Mouse (Mus musculus): ENCODE results near the gene Rnf141.

Rnf141 gene

GRCm38 (mm10) chr7:110833024-110833423, 11.2 kb downstream of the Rnf141 start:
- no peak for DNase-seq (ENCODE audit: low spot score)

GRCm38 (mm10) chr7:110823995-110824953, 20.0 kb downstream of the Rnf141 start:
- no peak for DNase-seq (ENCODE audit: low spot score)

- no peak for DNase-seq (ENCODE audit: low spot score)
Observed at GRCm38 (mm10) chr7:110823593-110823992, 20.7 kb downstream of the Rnf141 start.

GRCm38 (mm10) chr7:110823076-110823475, 21.2 kb downstream of the Rnf141 start:
- no peak for DNase-seq (ENCODE audit: low spot score)

GRCm38 (mm10) chr7:110822055-110822454, 22.2 kb downstream of the Rnf141 start:
- DNase-seq (ENCODE audit: low spot score), result no peak

GRCm38 (mm10) chr7:110821653-110822052, 22.6 kb downstream of the Rnf141 start:
- DNase-seq (ENCODE audit: low spot score), result no peak

GRCm38 (mm10) chr7:110821068-110821467, 23.2 kb downstream of the Rnf141 start:
- no peak for DNase-seq (ENCODE audit: low spot score)

- peak; percentile 61 for DNase-seq (ENCODE audit: low spot score)
Observed at GRCm38 (mm10) chr7:110818787-110819350, 25.4 kb downstream of the Rnf141 start.

GRCm38 (mm10) chr7:110818206-110818605, 26.1 kb downstream of the Rnf141 start:
- DNase-seq (ENCODE audit: low spot score), result no peak

- DNase-seq (ENCODE audit: low spot score), result peak; percentile 68
Observed at GRCm38 (mm10) chr7:110816037-110816436, 28.2 kb downstream of the Rnf141 start.

- DNase-seq (ENCODE audit: low spot score), result no peak
Observed at GRCm38 (mm10) chr7:110813983-110814382, 30.3 kb downstream of the Rnf141 start.

GRCm38 (mm10) chr7:110811529-110811928, 32.7 kb downstream of the Rnf141 start:
- DNase-seq (ENCODE audit: low spot score), result no peak

- no peak for DNase-seq (ENCODE audit: low spot score)
Observed at GRCm38 (mm10) chr7:110810995-110811394, 33.3 kb downstream of the Rnf141 start.

GRCm38 (mm10) chr7:110809585-110810557, 34.4 kb downstream of the Rnf141 start:
- no peak for DNase-seq (ENCODE audit: low spot score)

GRCm38 (mm10) chr7:110808962-110809361, 35.3 kb downstream of the Rnf141 start:
- DNase-seq (ENCODE audit: low spot score), result no peak

GRCm38 (mm10) chr7:110807460-110808030, 36.7 kb downstream of the Rnf141 start:
- no peak for DNase-seq (ENCODE audit: low spot score)

- DNase-seq (ENCODE audit: low spot score), result peak; percentile 58
Observed at GRCm38 (mm10) chr7:110804266-110804665, 40.0 kb downstream of the Rnf141 start.

GRCm38 (mm10) chr7:110803131-110803530, 41.1 kb downstream of the Rnf141 start:
- no peak for DNase-seq (ENCODE audit: low spot score)

- DNase-seq (ENCODE audit: low spot score), result peak; percentile 84
Observed at GRCm38 (mm10) chr7:110801028-110801427, 43.2 kb downstream of the Rnf141 start.

- DNase-seq (ENCODE audit: low spot score), result no peak
Observed at GRCm38 (mm10) chr7:110797722-110798409, 46.4 kb downstream of the Rnf141 start.
